Mouse (Mus musculus): ENCODE data around the gene Gpr156. TPM values are rescaled to one million over a fixed set of nuclear protein-coding genes. Genes with fewer than 3 reads are reported as not detected.
A peak's percentile ranks its signal among the peaks of the same experiment; 100 is the strongest.
"Not testable (repeated sequence)": the region's sequence is repeated elsewhere in the genome, so short reads cannot be mapped to it uniquely, and the experiment has no call there.

The Gpr156 gene
- total and polyA plus RNA-seq, 2 experiments from 2014 or later, result 0.10 to 0.34 TPM

DNA sequence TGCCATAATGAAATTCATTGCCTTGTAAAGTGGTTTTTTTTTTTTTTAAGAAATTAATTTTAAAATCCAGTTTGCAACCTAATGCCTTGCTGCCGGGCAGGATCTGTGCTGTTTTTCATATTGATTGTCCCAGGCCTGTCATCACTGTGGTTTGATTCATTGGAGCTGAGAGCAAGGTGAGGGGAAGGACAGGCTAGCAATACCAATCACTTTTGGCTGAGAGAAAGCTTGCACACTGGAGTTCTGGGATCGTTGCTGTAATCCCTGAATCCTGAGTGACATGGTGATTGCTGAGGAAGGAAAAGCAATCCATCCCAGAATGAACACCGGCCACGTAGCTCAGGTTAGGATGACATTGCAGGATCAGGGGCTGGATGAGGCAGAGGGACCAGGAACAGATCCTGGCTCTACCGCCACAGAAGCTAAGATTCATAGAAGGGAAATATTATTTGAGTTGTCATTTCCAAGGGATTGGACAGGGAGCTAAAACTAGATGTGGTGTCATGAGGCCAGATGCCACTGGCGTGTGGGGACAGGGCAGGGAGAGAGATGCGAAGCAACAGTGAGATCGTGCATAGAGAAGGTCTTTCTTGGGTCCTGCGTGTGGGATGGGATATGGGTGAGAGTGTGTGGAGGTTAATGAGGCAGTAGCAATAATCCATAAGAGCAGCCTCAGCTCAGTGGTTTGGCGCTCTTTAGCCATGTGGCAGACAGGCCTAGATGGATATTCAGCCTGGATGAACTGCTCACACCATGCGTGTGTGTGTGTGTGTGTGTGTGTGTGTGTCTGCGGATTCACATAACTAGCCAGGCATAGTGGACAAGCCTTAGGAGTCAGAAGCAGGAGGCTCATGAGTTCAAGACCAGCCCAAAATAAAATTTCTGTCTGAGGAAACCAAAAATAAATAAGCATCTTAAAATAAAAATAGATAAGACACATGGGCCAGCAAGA is 38.0 kb downstream of the Gpr156 start:
- DNase-seq (ENCODE audit: low spot score) (no peak), ATAC-seq (ENCODE audit: insufficient read depth, low read depth) (no peak)
- no peak overlapping the region for H3K4me3 ChIP-seq (ENCODE audit: low read depth, low read length)
- no peak for TF ChIP-seq EP300 (IDR thresholded peaks at IDR 0.05; ENCODE audit: low read depth)
- TF ChIP-seq CTCF (IDR thresholded peaks at IDR 0.05; ENCODE audit: low read depth), result no peak
- no peaks in the 10 kb centered on the region for H3K27me3 ChIP-seq (ENCODE audit: control insufficient read depth, insufficient read depth, low read length)
- H3K9me3 ChIP-seq (replicated peaks; ENCODE audit: control insufficient read depth, low read length), result no peaks in the 10 kb centered on the region
- no peak overlapping the region for H3K4me2 ChIP-seq (ENCODE audit: low read depth, low read length)
- 82% methylated on average over 12 of the region's 12 CpGs for WGBS
- H3K4me1 ChIP-seq (ENCODE audit: control insufficient read depth, insufficient read depth), result no peaks in the 10 kb centered on the region
- H3K9ac ChIP-seq (replicated peaks; ENCODE audit: low read depth, low read length), result no peak overlapping the region
- H3K36me3 ChIP-seq (replicated peaks; ENCODE audit: control insufficient read depth, insufficient read depth, low read length), result no peaks in the 10 kb centered on the region
- H3K27ac ChIP-seq (ENCODE audit: low read depth), result no peak overlapping the region

DNA sequence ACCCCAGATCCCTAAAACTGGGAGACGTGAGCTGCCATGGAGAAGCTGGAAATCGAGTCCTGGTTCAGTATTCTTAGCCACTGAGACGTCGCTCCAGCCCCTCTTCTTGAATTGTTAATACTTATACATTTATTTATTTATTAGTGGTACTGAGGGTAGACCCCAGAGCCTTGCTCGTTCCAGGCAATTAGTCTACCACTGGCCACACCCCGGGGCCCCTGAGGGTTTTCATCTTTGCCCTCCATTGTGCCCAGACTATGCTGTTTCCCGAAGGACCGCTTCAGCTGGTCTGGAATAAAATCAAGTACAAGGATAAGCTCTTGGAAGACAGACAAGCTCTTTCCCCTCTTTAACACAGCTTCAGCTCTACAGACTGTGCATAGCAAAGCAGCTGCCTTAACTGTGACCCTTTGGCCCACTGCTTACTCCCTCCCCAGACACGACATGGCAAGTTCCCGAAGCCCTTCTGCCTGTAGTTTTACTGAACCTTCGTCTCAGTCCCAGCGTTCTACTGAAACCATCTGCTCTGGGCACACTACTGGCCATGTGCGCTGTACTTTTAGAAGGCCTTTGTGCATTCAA is 39.1 kb downstream of the Gpr156 start:
- H3K4me3 ChIP-seq (ENCODE audit: low read depth, low read length), result no peak overlapping the region
- H3K27me3 ChIP-seq (ENCODE audit: control insufficient read depth, insufficient read depth, low read length), result no peaks in the 10 kb centered on the region
- ATAC-seq (ENCODE audit: insufficient read depth, low read depth) (no peak), DNase-seq (ENCODE audit: low spot score) (no peak)
- H3K36me3 ChIP-seq (replicated peaks; ENCODE audit: control insufficient read depth, insufficient read depth, low read length), result no peaks in the 10 kb centered on the region
- no peak for TF ChIP-seq CTCF (IDR thresholded peaks at IDR 0.05; ENCODE audit: low read depth)
- TF ChIP-seq EP300 (IDR thresholded peaks at IDR 0.05; ENCODE audit: low read depth), result no peak
- no peaks in the 10 kb centered on the region for H3K9me3 ChIP-seq (replicated peaks; ENCODE audit: control insufficient read depth, low read length)
- H3K27ac ChIP-seq (ENCODE audit: low read depth), result no peak overlapping the region
- 72% methylated on average over 13 of the region's 13 CpGs for WGBS
- no peaks in the 10 kb centered on the region for H3K4me1 ChIP-seq (ENCODE audit: control insufficient read depth, insufficient read depth)
- no peak overlapping the region for H3K4me2 ChIP-seq (ENCODE audit: low read depth, low read length)
- no peak overlapping the region for H3K9ac ChIP-seq (replicated peaks; ENCODE audit: low read depth, low read length)

- Histone ChIP-seq H3K4me2 (ENCODE audit: low read depth, low read length) (no peak overlapping the region), H3K9me3 (replicated peaks; ENCODE audit: control insufficient read depth, low read length) (no peaks in the 10 kb centered on the region), H3K4me1 (ENCODE audit: control insufficient read depth, insufficient read depth) (no peaks in the 10 kb centered on the region), H3K36me3 (replicated peaks; ENCODE audit: control insufficient read depth, insufficient read depth, low read length) (no peaks in the 10 kb centered on the region), H3K27me3 (ENCODE audit: control insufficient read depth, insufficient read depth, low read length) (no peaks in the 10 kb centered on the region), H3K4me3 (ENCODE audit: low read depth, low read length) (no peak overlapping the region), H3K9ac (replicated peaks; ENCODE audit: low read depth, low read length) (no peak overlapping the region), H3K27ac (ENCODE audit: low read depth) (no peak overlapping the region)
- DNase-seq (ENCODE audit: low spot score) (no peak), ATAC-seq (ENCODE audit: insufficient read depth, low read depth) (no peak)
- no peak for TF ChIP-seq CTCF (IDR thresholded peaks at IDR 0.05; ENCODE audit: low read depth)
- no peak for TF ChIP-seq EP300 (IDR thresholded peaks at IDR 0.05; ENCODE audit: low read depth)
- WGBS, result 85% methylated on average over 14 of the region's 14 CpGs
These were observed 39.9 kb downstream of the Gpr156 start for GRCm38 (mm10) chr16:37956076-37956676.

GRCm38 (mm10) chr16:37956751-37957150 is 40.5 kb downstream of the Gpr156 start:
- H3K4me3 ChIP-seq (ENCODE audit: low read depth, low read length), result no peak overlapping the region
- H3K27ac ChIP-seq (ENCODE audit: low read depth), result no peak overlapping the region
- no peaks in the 10 kb centered on the region for H3K9me3 ChIP-seq (replicated peaks; ENCODE audit: control insufficient read depth, low read length)
- no peaks in the 10 kb centered on the region for H3K27me3 ChIP-seq (ENCODE audit: control insufficient read depth, insufficient read depth, low read length)
- no peak for ATAC-seq (ENCODE audit: insufficient read depth, low read depth)
- no peak overlapping the region for H3K9ac ChIP-seq (replicated peaks; ENCODE audit: low read depth, low read length)
- no peak for DNase-seq (ENCODE audit: low spot score)
- TF ChIP-seq CTCF (IDR thresholded peaks at IDR 0.05; ENCODE audit: low read depth) (no peak), EP300 (IDR thresholded peaks at IDR 0.05; ENCODE audit: low read depth) (no peak)
- H3K4me2 ChIP-seq (ENCODE audit: low read depth, low read length), result no peak overlapping the region
- H3K36me3 ChIP-seq (replicated peaks; ENCODE audit: control insufficient read depth, insufficient read depth, low read length), result no peaks in the 10 kb centered on the region
- 70% methylated on average over 4 of the region's 4 CpGs for WGBS
- H3K4me1 ChIP-seq (ENCODE audit: control insufficient read depth, insufficient read depth), result no peaks in the 10 kb centered on the region

DNA sequence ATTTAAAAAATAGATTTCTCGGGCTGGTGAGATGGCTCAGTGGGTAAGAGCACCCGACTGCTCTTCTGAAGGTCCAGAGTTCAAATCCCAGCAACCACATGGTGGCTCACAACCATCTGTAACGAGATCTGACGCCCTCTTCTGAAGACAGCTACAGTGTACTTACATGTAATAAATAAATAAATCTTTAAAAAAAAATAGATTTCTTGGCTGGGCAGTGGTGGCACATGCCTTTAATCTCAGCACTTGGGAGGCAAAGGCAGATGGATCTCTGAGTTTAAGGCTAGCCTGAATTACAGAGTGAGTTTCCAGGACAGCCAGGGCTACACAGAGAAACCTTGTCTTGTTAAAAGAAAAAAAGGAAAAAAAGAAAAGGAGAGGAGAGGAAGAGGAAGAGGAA is 46.4 kb downstream of the Gpr156 start:
- H3K4me2 ChIP-seq (ENCODE audit: low read depth, low read length); DNase-seq (ENCODE audit: low spot score); H3K4me1 ChIP-seq (ENCODE audit: control insufficient read depth, insufficient read depth); H3K9ac ChIP-seq (replicated peaks; ENCODE audit: low read depth, low read length); H3K4me3 ChIP-seq (ENCODE audit: low read depth, low read length); H3K9me3 ChIP-seq (replicated peaks; ENCODE audit: control insufficient read depth, low read length); H3K27me3 ChIP-seq (ENCODE audit: control insufficient read depth, insufficient read depth, low read length); H3K36me3 ChIP-seq (replicated peaks; ENCODE audit: control insufficient read depth, insufficient read depth, low read length); ATAC-seq (ENCODE audit: insufficient read depth, low read depth): not testable (repeated sequence)
- H3K27ac ChIP-seq (ENCODE audit: low read depth), result peak overlapping the region; percentile 57; the same call in 1 of the 2 replicates
- WGBS, result 88% methylated on average over 4 of the region's 4 CpGs

All from heart, postnatal 0 days (tissue).